Mouse (Mus musculus) neural tube, embryonic 15.5 days (tissue): ENCODE results near the gene Bmi1. TPM values are rescaled to one million over a fixed set of nuclear protein-coding genes. Genes with fewer than 3 reads are reported as not detected.
A peak's percentile ranks its signal among the peaks of the same experiment; 100 is the strongest.

Source experiments
- ATAC-seq: fragments of 200-750 bp; cut with Nextera tagmentation; 2 replicates; pipeline ENCODE4 v1.8.0; 2017; ENCODE audit warnings: mild to moderate bottlenecking, moderate TSS enrichment, moderate library complexity; ENCODE audit not compliant: low FRiP score
- H3K27ac ChIP-seq: fragments of 300-500 bp; sonication (generic); replicated peaks from 2 replicates; pipeline ENCODE4 v1.5.1; 2015; ENCODE audit warnings: mild to moderate bottlenecking, inconsistent platforms
- H3K27me3 ChIP-seq: fragments of 300-500 bp; sonication (generic); replicated peaks from 2 replicates; pipeline ENCODE4 v1.6.1; 2015; ENCODE audit warnings: inconsistent platforms
- H3K36me3 ChIP-seq: fragments of 300-500 bp; sonication (generic); 2 replicates; pipeline ENCODE4 v1.6.1; 2015; ENCODE audit warnings: inconsistent platforms
- H3K4me1 ChIP-seq: fragments of 300-500 bp; sonication (generic); 2 replicates; pipeline ENCODE4 v1.6.1; 2015; ENCODE audit warnings: inconsistent platforms
- H3K4me2 ChIP-seq: fragments of 300-500 bp; sonication (generic); 2 replicates; pipeline ENCODE4 v1.6.1; 2015; ENCODE audit warnings: inconsistent platforms, mild to moderate bottlenecking, moderate library complexity
- H3K4me3 ChIP-seq: fragments of 300-500 bp; sonication (generic); replicated peaks from 2 replicates; pipeline ENCODE4 v1.5.1; 2015; ENCODE audit warnings: mild to moderate bottlenecking, inconsistent platforms
- H3K9ac ChIP-seq: fragments of 300-500 bp; sonication (generic); replicated peaks from 2 replicates; pipeline ENCODE4 v1.6.1; 2015; ENCODE audit warnings: mild to moderate bottlenecking, inconsistent platforms
- H3K9me3 ChIP-seq: fragments of 300-500 bp; sonication (generic); replicated peaks from 2 replicates; pipeline ENCODE4 v1.6.1; 2016; ENCODE audit warnings: inconsistent platforms
- WGBS: fragments of 180-500 bp; shearing (Covaris S2); methylation state at CpG from one replicate; pipeline ENCODE4 v1.1.7; 2015; ENCODE audit warnings: mixed read lengths; 5-methylcytosine and 5-hydroxymethylcytosine counted together
- polyA plus RNA-seq: library from polyadenylated mRNA; unstranded; fragments of >200 nt; fragmentation: Nextera tagmentation; extraction: Ambion mirVana; gene quantifications from 2 replicates; pipeline ENCODE4 v1.2.1, GENCODE M21; 2015

Gene Bmi1
- polyA plus RNA-seq = 18.1 and 19.8 TPM in 2 replicates

DNA sequence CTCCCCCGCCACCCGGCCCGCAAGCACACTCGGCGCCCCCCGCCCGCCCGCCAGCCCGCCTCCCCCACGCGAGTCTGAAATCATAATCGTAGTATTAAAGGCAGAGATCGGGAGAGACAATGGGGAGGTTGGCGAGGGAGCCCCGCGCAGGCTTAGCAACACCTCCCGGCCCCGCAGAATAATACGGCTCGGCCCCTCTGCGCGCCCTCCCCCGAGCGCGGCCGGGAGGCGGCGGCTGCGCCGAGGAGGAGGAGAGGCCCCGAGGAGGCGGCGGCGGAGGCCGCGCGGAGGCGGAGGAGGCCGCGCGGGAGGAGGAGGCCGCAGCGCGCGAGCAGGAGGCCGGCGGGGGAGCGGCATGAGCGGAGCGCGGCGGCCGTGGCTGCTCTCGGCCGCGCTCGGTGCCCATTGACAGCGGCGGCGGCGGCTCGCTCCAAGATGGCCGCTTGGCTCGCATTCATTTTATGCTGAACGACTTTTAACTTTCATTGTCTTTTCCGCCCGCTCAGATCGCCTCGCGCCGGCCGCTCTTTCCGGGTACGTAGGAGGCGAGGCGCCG lies at the start of gene Bmi1:
Gene Bmi1, plus strand, starts transcription at position 83 of the 556 bp plus-strand sequence.
- peak; percentile 66 for ATAC-seq
- Histone ChIP-seq H3K36me3 (no peaks in the 10 kb centered on the region), H3K9me3 (no peaks in the 10 kb centered on the region), H3K27me3 (peaks cover 19% of the 10 kb centered on the region), H3K4me2 (peak within 1 kb of the TSS; percentile 85), H3K4me1 (peaks cover 46% of the 10 kb centered on the region), H3K27ac (peak within 1 kb of the TSS; percentile 96), H3K9ac (peak within 1 kb of the TSS; percentile 93), H3K4me3 (peak within 1 kb of the TSS; percentile 75)
- 2% methylated on average over 56 of the region's 77 CpGs for WGBS

DNA sequence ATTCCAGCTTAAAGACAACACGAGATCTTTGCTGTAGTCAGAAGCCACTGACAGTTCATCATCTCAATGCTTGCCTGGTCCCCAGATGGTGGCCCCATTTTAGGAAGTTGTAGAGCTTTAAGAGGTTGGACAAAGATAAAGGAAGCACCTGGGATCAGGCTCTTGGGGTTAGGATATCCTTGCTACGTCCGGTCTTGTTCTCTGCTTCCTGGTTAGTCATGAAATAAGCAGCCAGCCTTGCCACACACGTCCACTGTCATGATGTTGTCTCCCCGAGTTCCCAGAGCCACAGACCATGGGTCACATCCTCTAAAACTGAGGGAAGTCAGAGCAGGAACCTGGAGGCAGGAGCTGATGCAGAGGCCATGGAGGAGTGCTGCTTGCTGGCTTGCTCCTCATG lies 46.3 kb upstream of the Bmi1 start:
- no peak overlapping the region for H3K9ac ChIP-seq
- no peaks in the 10 kb centered on the region for H3K27me3 ChIP-seq
- no peak overlapping the region for H3K4me3 ChIP-seq
- WGBS = 85% methylated on average over 5 of the region's 5 CpGs
- no peak for ATAC-seq
- no peaks in the 10 kb centered on the region for H3K4me1 ChIP-seq
- H3K4me2 ChIP-seq = no peak overlapping the region
- H3K36me3 ChIP-seq = no peaks in the 10 kb centered on the region
- H3K9me3 ChIP-seq = no peaks in the 10 kb centered on the region
- no peak overlapping the region for H3K27ac ChIP-seq

DNA sequence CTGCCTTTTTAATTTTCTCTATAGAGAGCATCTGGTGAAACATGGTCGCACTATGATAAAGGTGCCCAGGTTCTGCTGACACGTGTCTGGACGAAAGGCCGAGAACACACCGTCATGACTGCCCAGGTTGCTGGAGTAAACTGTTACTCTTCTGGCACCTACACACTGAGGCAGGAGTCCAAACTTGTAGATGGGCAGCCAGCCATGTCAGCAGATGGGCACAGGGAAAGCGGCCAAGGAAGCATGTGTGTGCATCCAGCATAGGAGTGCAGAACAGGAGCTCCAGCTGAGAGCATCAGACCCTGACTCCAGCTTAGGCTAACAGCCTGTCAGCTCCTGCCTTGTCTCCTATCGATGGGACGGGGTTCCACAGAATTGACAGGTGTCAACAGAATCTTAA lies 41.8 kb upstream of the Bmi1 start:
- H3K4me2 ChIP-seq = no peak overlapping the region
- peak; percentile 86 for ATAC-seq
- no peak overlapping the region for H3K9ac ChIP-seq
- no peak overlapping the region for H3K27ac ChIP-seq
- H3K36me3 ChIP-seq = no peaks in the 10 kb centered on the region
- H3K4me1 ChIP-seq = no peaks in the 10 kb centered on the region
- no peaks in the 10 kb centered on the region for H3K9me3 ChIP-seq
- no peaks in the 10 kb centered on the region for H3K27me3 ChIP-seq
- no peak overlapping the region for H3K4me3 ChIP-seq
- 71% methylated on average over 8 of the region's 8 CpGs for WGBS

DNA sequence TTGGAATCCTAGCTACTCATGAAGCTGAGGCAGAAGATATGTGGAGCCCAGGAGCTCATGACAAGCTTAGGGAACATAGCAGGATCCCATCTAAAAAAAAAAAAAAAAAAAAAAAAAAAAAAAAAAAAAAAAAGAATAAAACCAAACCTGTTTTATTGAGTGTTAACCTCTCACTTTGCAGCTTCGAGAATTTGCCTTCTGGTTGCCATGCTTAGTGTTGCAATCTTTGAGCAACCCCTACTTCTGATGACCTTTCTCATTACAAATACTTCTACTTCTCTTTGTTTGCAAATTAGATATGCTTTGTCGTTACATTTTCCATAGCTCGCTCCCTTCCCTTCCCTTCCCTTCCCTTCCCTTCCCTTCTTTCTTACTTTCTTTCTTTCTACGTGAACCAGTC lies 28.3 kb upstream of the Bmi1 start:
- no peak overlapping the region for H3K27ac ChIP-seq
- no peak for ATAC-seq
- H3K4me1 ChIP-seq = no peaks in the 10 kb centered on the region
- H3K36me3 ChIP-seq = no peaks in the 10 kb centered on the region
- no peak overlapping the region for H3K4me3 ChIP-seq
- no peaks in the 10 kb centered on the region for H3K27me3 ChIP-seq
- 0 out of 2 replicates have a peak, but pooled peaks cover 4% of the 10 kb centered on the region for H3K9me3 ChIP-seq
- H3K4me2 ChIP-seq = no peak overlapping the region
- WGBS = 74% methylated on average over 4 of the region's 4 CpGs
- H3K9ac ChIP-seq = no peak overlapping the region

DNA sequence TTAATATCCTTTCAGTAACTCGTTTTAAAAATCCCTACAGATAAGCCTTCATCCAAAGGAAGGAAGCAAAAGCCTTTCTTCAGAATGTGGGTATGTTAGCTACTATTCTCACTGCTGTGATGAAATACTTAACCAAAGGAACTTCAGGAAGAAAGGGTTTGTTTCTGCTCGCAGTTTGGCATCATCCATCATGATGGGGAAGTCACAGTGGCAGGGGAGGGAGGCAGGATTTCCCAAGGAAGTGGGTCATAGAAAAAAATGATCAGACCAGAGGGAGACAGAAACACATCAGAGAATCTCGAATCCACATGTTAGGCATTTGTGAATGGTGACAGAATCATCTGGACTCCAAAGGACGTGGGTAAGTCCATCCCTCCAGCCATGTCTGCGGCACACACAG lies 22.0 kb upstream of the Bmi1 start:
- no peaks in the 10 kb centered on the region for H3K4me1 ChIP-seq
- 70% methylated on average over 5 of the region's 5 CpGs for WGBS
- no peak overlapping the region for H3K4me2 ChIP-seq
- H3K4me3 ChIP-seq = no peak overlapping the region
- no peak for ATAC-seq
- no peak overlapping the region for H3K27ac ChIP-seq
- H3K9me3 ChIP-seq = no peaks in the 10 kb centered on the region
- H3K27me3 ChIP-seq = no peaks in the 10 kb centered on the region
- H3K9ac ChIP-seq = no peak overlapping the region
- no peaks in the 10 kb centered on the region for H3K36me3 ChIP-seq

DNA sequence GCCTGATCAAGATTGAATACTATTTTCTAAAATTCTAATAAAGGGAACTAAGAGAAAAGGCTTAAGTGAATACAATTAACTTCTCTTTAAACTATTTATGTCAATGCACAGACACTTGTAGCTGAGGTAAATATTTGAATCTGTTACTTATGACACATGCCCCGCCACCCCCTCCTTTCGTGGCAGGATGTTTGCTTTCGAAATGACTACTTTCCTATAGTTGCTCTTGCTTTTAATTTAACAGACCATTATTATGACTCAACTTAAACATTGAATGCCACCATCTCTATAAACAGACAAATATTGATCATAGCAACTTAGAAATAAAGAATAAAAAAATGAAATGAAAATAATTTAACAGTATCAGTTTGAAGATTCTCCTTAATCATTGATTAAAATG lies 12.8 kb upstream of the Bmi1 start:
- H3K9me3 ChIP-seq = no peaks in the 10 kb centered on the region
- 90% methylated on average over 3 of the region's 3 CpGs for WGBS

DNA sequence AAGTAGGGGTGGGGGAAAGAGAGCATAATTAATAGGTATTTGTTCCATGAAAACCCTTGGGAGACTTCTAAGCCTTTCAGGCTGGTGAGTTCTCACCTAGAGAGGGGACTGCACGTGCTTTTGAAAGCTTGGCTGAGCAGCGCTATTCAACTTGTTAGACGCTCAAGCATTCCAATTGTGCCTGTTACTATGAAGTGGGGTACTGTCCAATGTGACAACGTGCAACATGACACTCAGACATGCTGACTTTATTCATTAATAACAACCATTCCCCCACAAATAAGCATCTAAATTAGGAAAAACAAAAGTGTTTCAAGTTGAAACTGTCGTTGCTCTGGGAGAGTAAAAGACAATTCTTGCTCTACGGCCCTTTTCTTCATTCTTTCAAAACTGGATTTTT lies 5.8 kb upstream of the Bmi1 start:
- H3K4me1 ChIP-seq = peaks cover 15% of the 10 kb centered on the region
- H3K36me3 ChIP-seq = no peaks in the 10 kb centered on the region
- no peak overlapping the region for H3K27ac ChIP-seq
- no peaks in the 10 kb centered on the region for H3K9me3 ChIP-seq
- H3K9ac ChIP-seq = no peak overlapping the region
- 13% methylated on average over 6 of the region's 6 CpGs for WGBS
- no peaks in the 10 kb centered on the region; the same call in none of the 2 replicates for H3K27me3 ChIP-seq
- H3K4me3 ChIP-seq = no peak overlapping the region
- no peak for ATAC-seq
- no peak overlapping the region for H3K4me2 ChIP-seq

More for the DNA sequence above, 12.8 kb upstream of the Bmi1 start:
- no peak overlapping the region for H3K27ac ChIP-seq
- no peak overlapping the region for H3K4me3 ChIP-seq
- H3K36me3 ChIP-seq = no peaks in the 10 kb centered on the region
- ATAC-seq = no peak
- H3K4me1 ChIP-seq = no peaks in the 10 kb centered on the region
- H3K9ac ChIP-seq = no peak overlapping the region
- H3K27me3 ChIP-seq = no peaks in the 10 kb centered on the region
- H3K4me2 ChIP-seq = no peak overlapping the region

DNA sequence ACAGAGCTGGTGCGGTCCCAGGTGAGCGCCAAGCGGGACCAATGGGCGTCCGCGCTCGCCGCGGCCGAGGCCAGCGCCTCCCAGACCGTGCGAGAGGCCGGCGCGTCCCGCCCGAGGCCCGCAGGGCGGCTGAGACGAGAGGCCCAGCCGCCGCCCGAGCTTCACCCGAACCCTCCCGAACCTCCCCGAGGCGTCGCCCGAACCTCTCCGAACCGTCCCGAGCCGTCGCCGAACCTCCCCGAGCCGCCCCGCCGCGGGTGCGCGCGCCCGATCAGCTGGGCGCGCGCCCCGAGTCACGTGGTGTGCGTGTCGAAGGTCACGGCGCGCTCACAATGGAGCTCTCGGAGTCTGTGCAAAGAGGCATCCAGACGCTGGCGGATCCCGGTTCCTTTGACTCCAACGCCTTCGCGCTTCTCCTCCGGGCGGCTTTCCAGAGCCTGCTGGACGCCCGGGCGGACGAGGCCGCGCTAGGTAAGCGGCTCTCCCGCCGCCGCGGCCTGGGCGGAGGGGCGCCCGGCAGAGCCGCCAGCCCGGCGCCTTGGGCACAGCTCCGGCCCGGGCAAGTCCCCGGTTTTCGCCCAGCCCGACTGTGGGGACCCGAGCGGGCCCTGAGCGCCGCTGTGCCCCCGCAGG lies 4.6 kb upstream of the Bmi1 start, which contains the start of gene Commd3:
Gene Commd3, plus strand, starts transcription at position 252 of the 633 bp plus-strand sequence.
- ATAC-seq = peak; percentile 90
- Histone ChIP-seq H3K4me3 (peak within 1 kb of the TSS; percentile 89), H3K9ac (peak within 1 kb of the TSS; percentile 99), H3K4me1 (peaks cover 18% of the 10 kb centered on the region), H3K9me3 (no peaks in the 10 kb centered on the region), H3K27ac (peak within 1 kb of the TSS; percentile 98), H3K36me3 (no peaks in the 10 kb centered on the region), H3K4me2 (peak within 1 kb of the TSS; percentile 66), H3K27me3 (no peaks in the 10 kb centered on the region; the same call in none of the 2 replicates)
- under 1% methylated on average over 91 of the region's 91 CpGs for WGBS

DNA sequence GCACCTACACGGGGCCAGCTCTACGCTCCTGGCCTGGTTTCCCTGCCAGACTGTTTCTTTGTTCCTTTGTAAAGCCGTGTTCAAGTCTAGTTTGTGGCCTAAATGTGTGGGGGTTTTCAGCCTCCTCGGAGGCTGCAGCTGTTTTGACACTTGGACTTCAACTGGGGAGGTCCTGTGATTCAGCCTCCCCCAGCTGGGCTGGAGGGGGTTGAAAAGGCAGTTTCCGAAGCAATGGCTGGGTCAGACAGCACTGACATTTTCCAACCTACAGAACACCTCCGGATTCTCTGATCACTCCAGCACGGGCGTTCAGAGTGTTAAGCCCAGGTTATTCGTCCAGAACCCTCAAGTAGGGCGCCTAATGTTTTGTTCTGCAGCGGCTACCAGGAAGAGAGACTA lies 4.1 kb upstream of the Bmi1 start:
- peak overlapping the region; percentile 89 for H3K4me3 ChIP-seq
- no peaks in the 10 kb centered on the region for H3K9me3 ChIP-seq
- no peaks in the 10 kb centered on the region; the same call in none of the 2 replicates for H3K27me3 ChIP-seq
- H3K27ac ChIP-seq = peak overlapping the region; percentile 98
- no peaks in the 10 kb centered on the region for H3K36me3 ChIP-seq
- WGBS = under 1% methylated on average over 11 of the region's 11 CpGs
- ATAC-seq = peak; percentile 3
- H3K9ac ChIP-seq = peak overlapping the region; percentile 99
- peak overlapping the region; percentile 66 for H3K4me2 ChIP-seq
- peaks cover 18% of the 10 kb centered on the region for H3K4me1 ChIP-seq

DNA sequence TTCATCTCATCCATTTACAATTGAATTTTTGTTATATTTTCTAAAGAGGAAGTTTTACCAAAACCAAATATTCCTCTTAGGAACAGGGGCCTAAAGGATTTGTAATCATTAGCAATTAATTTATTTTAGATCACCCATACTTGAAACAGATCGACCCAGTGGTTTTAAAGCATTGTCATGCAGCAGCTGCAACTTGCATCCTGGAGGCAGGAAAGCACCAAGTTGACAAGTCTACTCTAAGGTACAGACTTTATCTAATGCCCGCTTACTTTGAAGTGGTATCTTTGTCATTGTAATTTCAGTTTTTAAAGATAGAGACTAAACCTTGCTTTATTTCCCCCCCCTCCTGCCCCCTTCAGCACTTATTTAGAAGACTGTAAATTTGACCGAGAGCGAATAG lies 3.1 kb upstream of the Bmi1 start:
- Histone ChIP-seq H3K4me1 (peaks cover 27% of the 10 kb centered on the region), H3K27ac (no peak overlapping the region), H3K9ac (no peak overlapping the region), H3K9me3 (no peaks in the 10 kb centered on the region), H3K27me3 (no peaks in the 10 kb centered on the region; the same call in none of the 2 replicates), H3K4me3 (no peak overlapping the region), H3K4me2 (no peak overlapping the region; the same call in 1 of the 2 replicates), H3K36me3 (no peaks in the 10 kb centered on the region)
- ATAC-seq = no peak
- WGBS = 59% methylated on average over 4 of the region's 4 CpGs

DNA sequence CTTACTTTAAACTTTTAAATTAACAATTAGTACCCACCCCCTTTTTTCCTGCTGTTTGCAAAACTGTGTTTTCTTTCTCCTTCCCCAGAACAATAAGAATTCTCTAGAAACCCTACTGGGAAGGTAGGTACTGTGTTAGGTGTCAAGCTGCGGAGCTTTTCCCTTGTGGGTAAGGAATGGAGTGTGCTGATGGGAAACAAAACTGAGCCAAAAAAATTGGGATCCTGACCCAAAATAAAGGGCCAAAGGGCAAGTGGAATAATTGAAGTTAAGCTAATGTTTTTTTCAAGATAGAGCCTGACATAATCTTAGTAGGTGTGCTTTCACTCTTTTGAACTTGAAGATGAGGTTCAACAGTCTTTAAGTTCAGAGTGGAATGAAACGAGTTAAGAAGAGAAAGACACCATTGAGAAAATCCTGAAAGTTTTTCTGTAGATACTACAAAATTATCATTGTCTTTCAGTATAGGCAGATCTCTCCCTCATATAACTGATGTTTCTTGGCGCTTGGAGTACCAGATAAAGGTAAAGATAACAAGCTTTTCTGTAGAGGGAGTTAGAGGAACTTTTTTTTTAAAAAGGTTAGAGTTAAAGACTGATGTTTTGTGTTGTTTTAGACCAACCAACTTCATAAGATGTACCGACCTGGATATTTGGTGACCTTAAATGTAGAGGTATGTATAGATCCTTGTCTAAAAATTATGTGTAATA lies 2.5 kb upstream of the Bmi1 start:
- 65% methylated on average over 4 of the region's 4 CpGs for WGBS
- Histone ChIP-seq H3K9me3 (no peaks in the 10 kb centered on the region), H3K9ac (no peak overlapping the region), H3K27me3 (no peaks in the 10 kb centered on the region; the same call in none of the 2 replicates), H3K27ac (no peak overlapping the region), H3K36me3 (no peaks in the 10 kb centered on the region), H3K4me3 (no peak overlapping the region), H3K4me2 (no peak overlapping the region), H3K4me1 (peaks cover 31% of the 10 kb centered on the region)
- ATAC-seq = no peak
